Mouse (Mus musculus) lung, postnatal 10 days (tissue): ENCODE measurements around the gene Tmcc3.

Experiments
- DNase-seq: peaks from one replicate; pipeline ENCODE4 v3.0.0; 2021

Tmcc3 gene

DNA sequence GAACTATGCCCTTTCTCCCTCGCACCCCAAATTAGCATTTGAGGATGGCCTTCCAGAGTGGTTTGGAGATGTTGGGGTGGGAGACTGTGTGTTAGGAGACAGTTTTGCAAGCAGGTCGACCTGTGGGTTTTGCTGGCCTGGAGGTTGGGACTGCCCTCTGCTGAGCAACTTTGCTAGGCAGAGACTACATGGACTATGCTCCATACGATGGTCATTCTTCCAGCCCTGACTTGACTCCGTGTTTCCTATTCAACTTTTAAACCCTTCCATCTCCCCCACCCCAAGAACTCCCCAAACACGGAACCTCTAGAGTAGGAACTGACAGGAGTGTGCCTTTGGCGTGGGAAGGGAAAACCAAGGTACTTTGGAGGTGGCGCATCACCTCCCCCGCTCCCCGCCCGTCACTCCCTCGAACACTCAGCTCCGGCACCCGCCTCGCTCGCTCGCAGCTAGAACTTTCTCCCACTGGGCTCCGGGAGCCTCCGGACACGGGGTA, at the start of gene Tmcc3:
Gene Tmcc3, plus strand, starts transcription at position 439 of the 496 bp plus-strand sequence.
- no peak for DNase-seq

DNA sequence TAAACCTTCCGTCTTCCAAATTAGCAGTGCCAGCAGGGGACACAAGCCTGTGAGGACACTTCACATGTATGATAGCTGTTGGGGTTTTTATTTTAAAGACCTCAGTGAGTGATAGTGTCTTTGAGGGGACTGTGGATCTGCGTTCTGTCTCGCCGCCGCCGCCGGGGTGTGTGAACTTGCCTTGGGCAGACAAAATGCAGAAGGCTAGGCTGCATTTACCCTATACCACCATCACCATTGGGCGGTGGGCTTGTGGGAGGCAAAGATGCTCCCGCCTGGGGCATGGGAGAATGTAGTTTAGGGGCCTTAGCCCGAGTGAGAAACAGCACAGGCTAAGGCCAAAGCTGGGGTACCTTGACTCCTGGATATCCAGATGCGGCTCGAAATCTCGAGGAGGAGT, 49.1 kb upstream of the Tmcc3 start:
- no peak for DNase-seq

GRCm38 (mm10) chr10:94263211-94263610, 48.5 kb upstream of the Tmcc3 start:
- no peak for DNase-seq

DNA sequence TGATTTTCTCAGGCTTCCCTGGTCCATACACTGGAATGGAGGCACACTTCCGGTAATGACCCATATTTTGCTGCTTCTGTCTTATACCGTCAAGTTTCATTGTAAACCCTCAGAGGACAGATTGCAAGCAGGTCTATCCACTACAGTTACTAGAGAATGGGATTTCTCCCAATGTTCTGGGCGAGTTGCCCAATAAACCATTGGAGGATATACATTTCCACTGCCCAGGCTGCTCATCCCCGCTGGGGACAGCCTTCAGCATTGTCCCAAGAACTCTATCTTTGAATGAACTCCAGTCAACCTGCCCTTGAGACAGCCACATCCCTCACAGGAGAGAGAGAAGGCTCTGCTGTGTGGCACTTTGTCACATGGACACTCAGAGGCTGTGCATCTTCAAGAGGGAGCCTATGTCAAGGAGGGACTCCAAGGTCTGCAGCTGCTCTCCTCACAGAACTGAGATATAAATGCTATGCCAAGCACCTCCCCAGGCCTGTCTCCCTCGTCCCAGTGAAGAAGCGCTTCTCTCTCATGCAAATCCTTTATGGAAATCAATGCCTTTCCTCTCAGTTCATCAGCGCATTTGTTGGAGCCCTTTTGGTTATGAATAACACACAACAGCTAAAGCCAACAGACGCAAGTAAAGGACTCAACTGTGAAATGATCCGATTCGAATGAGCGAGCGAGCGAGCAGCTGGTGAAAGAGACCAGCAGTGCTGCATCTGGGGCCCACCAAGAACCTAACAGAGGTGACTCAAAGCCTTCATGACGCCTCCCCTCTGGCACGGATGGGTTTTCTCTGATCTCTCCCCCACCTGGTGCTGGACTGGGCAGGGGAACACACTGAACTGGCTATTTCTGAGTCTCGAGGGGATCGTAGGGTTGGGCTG, 45.9 kb upstream of the Tmcc3 start:
- no peak for DNase-seq

DNA sequence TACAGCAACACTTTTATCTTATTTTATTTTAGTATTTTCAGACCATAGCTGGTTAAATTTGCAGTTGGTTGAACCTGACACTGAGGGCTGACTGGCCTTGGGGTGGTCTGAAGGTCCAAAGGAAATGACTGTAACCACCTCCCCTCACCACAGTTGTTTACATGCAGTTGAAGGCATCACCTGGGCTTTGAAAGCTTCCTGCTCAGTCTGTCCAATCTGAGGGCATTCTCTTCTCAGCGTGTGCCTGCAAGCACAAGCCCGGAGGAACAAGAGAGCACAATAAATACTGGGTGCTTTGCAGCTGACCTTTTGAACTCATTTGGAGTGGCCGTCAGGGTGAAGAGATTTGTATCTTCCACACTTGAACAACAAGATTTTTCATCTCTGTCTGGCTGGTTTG, 36.4 kb upstream of the Tmcc3 start:
- DNase-seq: no peak

- no peak for DNase-seq
These were observed 35.2 kb upstream of the Tmcc3 start for GRCm38 (mm10) chr10:94276511-94276910.

DNA sequence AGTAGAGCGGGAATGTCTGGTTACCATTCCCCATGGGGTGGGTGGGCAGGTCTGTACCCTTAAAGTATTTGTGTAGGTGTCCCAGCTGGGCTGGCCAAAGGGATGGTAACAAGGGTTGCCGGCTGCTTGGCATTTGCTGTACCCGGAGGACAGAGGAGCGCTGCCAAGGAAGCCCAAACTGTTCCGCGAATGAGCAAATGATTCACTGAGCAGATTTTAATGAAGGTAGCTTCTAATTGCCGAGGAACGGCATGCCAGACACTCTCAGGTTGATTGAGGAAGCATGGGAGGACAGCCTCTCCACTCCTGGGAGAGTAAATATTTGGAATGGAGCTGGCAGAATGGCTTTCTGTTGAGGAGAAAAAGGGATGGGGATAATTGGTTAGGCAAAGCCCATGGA, 29.6 kb upstream of the Tmcc3 start:
- DNase-seq: no peak

DNA sequence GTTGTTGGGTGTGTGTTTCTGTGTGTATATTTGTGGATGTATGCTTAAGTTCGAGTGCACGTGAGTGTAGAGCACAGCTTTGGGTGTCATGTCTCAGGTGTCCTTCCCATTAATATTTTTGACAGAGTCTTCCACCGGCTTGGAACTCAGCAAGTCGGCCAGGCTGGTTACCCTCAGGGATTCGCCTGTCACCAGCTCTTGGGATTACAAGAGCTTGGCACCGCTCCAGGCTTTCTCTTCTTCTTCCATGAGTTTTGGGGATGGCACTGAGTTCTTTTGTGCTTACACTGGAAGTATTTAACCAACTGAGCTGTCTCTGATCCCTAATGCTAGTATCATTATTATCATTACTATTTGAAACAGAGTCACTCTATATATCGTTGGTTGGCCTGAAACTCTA, 29.0 kb upstream of the Tmcc3 start:
- DNase-seq: no peak

DNA sequence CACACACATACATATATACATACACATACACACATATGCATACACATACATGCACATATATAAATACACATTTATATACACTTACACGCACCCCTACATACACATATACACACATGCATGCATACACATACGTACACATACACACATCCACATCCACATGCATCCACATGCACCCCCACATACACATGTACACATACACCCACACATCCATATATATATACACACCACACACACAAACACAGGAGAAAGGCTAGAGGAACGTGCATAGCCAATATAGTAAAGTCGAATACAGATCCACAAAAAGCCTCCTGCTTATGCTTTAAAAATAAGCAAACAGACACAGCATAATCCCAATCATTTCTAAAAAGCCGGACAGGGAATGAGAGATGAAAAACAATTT, 17.3 kb upstream of the Tmcc3 start:
- no peak for DNase-seq

DNA sequence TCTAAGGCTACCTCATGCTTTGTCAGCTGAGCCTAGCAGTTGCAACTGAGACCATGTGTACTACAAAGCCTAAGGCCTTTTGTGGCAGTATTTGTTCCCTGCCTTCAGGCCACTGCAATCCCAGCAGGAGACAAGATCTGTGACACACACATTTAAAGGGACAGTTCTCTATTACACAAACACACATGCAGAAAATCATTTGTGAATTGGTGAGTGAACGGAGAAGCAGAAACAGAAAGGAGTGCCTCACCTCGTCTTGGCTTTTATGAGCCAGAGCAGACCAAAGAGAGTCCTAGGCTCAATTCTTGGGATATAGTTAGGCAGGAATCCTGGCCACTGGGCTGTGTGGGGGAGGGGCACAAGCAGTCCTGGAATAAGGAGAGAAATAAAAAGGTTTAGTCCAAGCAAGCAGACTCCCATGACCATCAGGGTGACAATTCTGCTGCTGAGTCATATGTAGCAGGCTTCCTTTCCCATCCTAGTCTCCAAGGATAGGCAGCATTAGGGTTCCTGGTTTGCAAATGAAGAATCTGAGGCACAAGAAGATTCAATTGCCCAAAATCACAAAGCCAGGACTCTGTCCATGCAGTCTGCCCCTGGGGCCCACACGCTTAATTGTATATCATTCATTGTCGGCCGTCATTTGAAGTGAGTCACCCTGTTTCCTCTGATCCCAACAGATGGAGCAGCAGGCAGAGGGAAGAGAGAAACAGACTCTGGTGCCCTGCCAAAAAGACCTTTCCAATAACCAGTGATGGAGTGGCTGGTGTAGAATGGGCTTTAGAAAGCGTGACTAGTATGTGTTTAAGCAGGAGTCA, 16.6 kb upstream of the Tmcc3 start:
- DNase-seq: no peak

DNA sequence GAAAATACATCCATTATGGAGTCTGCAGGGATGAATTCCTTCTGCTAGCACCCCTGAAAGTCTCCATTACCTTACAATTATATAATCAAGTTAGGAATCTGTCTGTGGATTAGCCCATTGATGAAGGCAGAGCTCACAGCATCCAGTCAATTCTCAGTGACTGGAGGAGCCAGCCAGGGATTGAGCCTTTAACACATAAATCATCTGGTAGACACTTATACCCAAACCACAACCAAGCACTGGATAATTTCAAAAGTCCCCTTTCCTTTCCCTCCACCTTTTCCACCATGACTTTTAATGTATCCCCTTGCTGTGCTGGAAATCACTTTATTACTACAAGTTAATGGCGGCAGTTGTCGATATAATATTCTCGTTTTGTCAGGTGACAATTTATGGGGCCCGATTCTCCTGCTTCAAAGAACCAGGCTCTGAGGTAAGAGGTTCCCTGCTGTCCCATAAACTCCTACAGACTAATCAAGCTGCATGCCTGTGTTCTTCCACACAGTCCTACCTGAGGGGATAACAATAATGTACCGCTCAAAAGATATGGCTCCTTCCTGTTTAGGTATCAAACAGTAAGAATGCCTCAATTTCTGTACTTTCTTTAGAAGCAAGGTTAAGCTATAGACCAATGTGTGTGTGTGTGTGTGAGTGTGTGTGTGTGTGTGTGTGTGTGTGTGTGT, 15.7 kb upstream of the Tmcc3 start:
- no peak for DNase-seq

DNA sequence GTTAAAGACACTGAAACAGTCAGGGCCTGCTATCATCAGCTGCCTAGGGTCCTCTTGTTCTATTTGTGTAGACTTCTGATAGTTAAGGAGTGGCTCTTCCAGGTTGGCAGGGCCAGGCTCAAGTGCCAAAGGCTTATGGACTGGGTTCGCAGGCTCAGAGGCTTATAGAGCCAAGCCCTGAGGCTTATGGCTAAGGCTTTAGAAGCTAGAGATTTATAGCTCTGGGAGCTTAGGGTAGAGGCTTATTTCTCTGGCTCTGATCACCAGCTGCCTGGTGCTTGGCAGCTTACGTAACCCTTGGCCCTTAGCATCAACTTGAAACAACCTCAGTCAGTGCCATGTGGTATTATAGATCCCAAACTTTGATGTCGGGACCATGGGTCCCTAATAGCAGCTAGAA, 13.3 kb upstream of the Tmcc3 start, which contains the start of gene Gm4792:
Gene Gm4792, minus strand, starts transcription at position 233 of the 400 bp plus-strand sequence.
- DNase-seq: no peak

GRCm38 (mm10) chr10:94299301-94299700, 12.4 kb upstream of the Tmcc3 start:
- no peak for DNase-seq

DNA sequence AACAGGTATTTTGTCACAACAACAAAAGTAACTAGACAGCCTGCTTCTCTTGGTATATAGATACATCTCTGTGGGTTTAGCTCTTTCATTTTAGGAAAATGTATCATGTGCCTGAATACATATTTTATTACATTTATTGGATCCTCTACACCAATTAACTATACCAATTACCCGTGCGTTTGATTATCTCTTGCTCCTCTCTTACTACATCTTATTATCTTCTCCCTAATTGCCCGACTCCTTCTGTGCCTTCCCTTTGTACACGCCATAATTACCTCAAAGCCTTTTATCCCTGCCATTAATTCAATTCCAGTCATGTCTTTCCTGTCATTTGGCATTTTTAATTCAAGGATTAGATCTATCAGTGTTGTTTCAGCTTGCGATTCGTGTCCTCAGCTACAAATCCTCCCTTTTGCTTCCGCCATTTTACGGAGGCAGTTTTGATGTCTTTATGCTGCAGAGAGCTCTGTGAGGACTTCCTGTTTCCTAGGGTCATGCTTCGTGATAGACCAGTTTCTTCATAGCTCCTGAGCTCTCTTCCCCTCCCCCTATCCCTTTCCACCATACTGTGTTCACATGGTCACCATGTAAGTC, 7.6 kb upstream of the Tmcc3 start:
- DNase-seq: no peak

DNA sequence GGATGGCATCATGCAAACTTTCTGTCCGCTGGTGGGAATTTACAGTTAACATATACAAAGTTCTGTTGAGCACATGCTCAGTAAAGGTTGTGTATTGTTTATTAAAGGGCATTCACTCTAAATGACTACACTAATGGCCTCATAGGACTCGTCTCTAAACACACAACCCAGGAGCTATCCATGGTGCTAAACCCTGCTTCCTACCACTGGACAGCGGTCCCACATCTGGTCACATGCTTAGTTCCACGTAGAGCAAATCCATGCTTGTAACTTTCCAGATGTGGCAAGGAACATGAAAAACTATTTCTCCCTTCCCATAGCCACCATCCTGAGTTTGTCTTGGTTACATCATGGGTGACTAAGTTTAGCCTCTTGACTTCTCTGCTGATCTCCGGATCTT, 6.2 kb upstream of the Tmcc3 start:
- peak; percentile 63 for DNase-seq

GRCm38 (mm10) chr10:94310499-94311267, 1.1 kb upstream of the Tmcc3 start:
- no peak for DNase-seq

DNA sequence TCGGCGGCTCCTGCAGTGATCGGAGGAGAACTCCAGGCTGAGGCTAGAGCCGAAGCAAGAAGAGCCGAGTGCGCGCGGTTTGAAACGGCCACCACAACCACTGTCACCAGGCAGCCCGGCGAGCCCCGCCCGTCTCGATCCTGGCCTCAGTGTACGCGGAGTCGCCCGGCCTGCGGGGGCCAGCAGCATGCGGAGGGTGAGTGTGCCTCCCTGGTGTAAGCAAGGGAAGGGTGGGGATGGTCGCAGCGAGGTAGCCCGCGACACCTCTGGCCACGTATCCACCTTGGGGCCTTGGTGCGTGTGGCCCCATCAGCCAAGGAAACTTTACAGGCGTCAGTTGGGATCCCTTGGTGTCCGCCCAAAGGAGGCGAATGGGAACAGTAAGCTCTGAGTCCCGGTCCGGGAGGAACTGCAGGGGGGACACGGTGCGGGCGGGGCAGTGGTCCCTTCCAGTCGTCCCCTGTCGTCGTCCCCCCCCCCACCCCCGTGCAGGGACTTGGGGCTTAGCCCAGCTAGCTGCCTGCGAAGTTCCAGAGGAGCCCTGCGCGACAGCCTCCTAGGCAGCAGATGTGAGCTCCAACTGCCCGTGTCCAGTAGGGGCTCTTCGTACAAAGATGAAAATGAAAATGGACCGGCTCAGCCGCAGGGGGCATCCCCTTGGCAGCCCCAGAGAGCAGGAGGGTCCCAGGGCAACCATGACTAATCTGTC, 412 bp downstream of the Tmcc3 start:
- peak; percentile 53 for DNase-seq

DNA sequence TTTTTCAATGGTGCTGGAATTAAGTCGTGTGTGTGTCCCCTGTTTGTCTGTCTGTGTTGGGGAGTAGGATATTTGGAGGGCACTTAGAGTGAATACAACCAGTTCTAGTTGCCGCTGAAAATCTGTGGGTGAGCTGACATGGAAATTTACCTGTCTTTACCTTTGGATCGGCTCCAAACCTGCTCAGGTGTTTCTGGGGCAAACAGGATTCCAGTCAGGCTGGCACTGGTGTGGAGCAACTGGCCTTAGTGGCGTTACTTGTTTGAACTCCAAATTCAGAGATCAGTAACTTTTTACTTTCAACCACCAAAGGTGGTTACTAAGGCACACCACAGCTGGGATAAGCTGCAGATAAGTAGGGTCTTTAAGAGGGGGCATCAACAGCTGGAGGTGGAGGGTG, 1.4 kb downstream of the Tmcc3 start:
- DNase-seq: no peak

- peak; percentile 5 for DNase-seq
These were observed 6.8 kb downstream of the Tmcc3 start for GRCm38 (mm10) chr10:94318574-94318973.

DNA sequence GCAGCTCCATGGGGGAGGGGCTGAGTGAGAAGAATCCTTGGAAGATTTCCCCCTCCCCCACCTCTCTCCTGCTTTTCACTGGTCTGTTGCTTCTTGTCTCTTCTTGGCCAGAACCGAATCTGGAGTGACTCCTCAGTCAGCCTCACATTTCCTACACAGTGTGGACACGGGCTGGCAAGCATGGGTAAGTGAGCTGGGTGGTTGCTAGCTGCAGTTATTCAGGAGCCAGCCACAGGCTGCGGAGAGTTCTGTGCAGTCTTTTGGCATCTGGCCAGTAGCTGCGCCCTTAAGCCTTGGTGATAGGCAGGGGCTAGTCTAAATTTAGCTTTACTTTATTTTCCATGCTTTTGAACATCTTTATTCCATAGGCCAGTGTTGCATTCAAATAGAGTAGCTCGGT, 18.2 kb downstream of the Tmcc3 start:
- DNase-seq: peak; percentile 30
